ENCODE assay signal across 10 mouse cellular contexts in the genomic region with DNA sequence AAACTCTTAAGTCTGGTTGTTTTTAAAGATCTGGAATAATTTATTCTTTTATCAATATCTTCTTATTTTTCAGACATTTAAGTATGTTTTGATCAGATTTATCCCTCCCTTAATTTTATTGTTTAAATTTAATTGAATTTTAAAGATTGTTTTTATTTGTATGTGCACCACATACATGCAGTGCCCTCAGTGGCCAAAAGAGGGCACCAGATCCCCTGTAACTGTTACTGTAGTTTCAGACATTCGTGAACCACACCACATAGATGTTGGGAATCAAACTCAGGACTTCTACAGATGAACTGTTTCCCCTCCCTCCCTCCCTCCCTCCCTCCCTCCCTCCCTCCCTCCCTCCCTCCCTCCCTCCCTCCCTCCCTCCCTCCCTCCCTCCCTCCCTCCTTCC. TPM values are rescaled to one million over a fixed set of nuclear protein-coding genes. Genes with fewer than 3 reads are reported as not detected.
DNase-seq lines count a peak whose midpoint lies in the region; ATAC-seq and TF ChIP-seq lines count a peak whose summit lies in the region.
"Had no signal": no experiment of that assay in that cellular context is flagged by ENCODE, and none has a peak within 500 bp of the region (broad histone marks: within the 10 kb centered on the region; RNA-seq: fewer than 3 reads in every experiment).

No protein-coding gene starts in this region.

- no peaks in the 10 kb centered on the region for H3K4me1 ChIP-seq in neural tube, embryonic 11.5 days (ENCODE audit: control insufficient read depth, insufficient read depth, low read length)
- H3K4me1 ChIP-seq: midbrain, embryonic 12.5 days had no signal

- ATAC-seq in neural tube, embryonic 11.5 days (ENCODE audit: insufficient read depth, low FRiP score, low TSS enrichment): no peak

- no peak overlapping the region for H3K4me3 ChIP-seq in gastrocnemius, adult 2 months
- no peak overlapping the region for H3K4me3 ChIP-seq in neural tube, embryonic 11.5 days (ENCODE audit: low read depth, low read length)
- H3K4me3 ChIP-seq: midbrain, embryonic 12.5 days had no signal

- H3K27ac ChIP-seq in gastrocnemius, adult 2 months: no peak overlapping the region
- H3K27ac ChIP-seq in neural tube, embryonic 11.5 days (ENCODE audit: low read depth, low read length): no peak overlapping the region
- H3K27ac ChIP-seq: midbrain, embryonic 12.5 days had no signal

- no peaks in the 10 kb centered on the region for H3K9me3 ChIP-seq in neural tube, embryonic 11.5 days (ENCODE audit: control insufficient read depth, low read length)
- H3K9me3 ChIP-seq: midbrain, embryonic 12.5 days had no signal

- 0% methylated on average over 1 of the region's 1 CpGs for WGBS in neural tube, embryonic 11.5 days

- H3K36me3 ChIP-seq in neural tube, embryonic 11.5 days (ENCODE audit: control insufficient read depth, insufficient read depth, low read length): no peaks in the 10 kb centered on the region
- H3K36me3 ChIP-seq: midbrain, embryonic 12.5 days had no signal

- no peaks in the 10 kb centered on the region for H3K27me3 ChIP-seq in neural tube, embryonic 11.5 days (ENCODE audit: control insufficient read depth, insufficient read depth, low read length)

- DNase-seq in gastrocnemius, adult 2 months: peak; percentile 50
- DNase-seq in gastrocnemius, adult 8-10 months (ENCODE audit: low spot score in 2 of 2): no peak
- peak; percentile 62 for DNase-seq in ovary, postnatal 14 days (ENCODE audit: low spot score)
- DNase-seq in ovary, adult 18-20 months (ENCODE audit: low spot score): no peak
- DNase-seq in adrenal gland, postnatal 10 days: peak; percentile 74
- peak; percentile 62 for DNase-seq in kidney, postnatal 14 days
- DNase-seq in neural tube, embryonic 11.5 days (ENCODE audit: low spot score): peak; percentile 69
- DNase-seq in heart, adult 9 months (ENCODE audit: low spot score in 2 of 2): no peak

- intact Hi-C loops in gastrocnemius, adult 2 months (cut with DNase I): loop anchor here (5.0 kb wide), 2 partner anchors 172 to 187 kb away; a partner anchor contains a TSS

- H3K9ac ChIP-seq in neural tube, embryonic 11.5 days (ENCODE audit: low read length): no peak overlapping the region
- H3K9ac ChIP-seq: midbrain, embryonic 12.5 days had no signal

- TF ChIP-seq CTCF in gastrocnemius, adult 2 months (IDR thresholded peaks at IDR 0.05): peak; percentile 77

- no peak overlapping the region for H3K4me2 ChIP-seq in neural tube, embryonic 11.5 days (ENCODE audit: low read depth)
- H3K4me2 ChIP-seq: midbrain, embryonic 12.5 days had no signal

RNA-seq across cellular contexts. Expression of a gene that starts 18.2 kb away (rescaled TPM):
- total RNA-seq in gastrocnemius, adult 2 months (2021): not detected
- under 1 TPM in 1 of 4 experiments, not detected in 3; 0.34 TPM for total RNA-seq in gastrocnemius, adult 8-10 months (2022)
- 10 to 100 TPM; 19.8 to 22.8 TPM for total RNA-seq in adrenal gland, postnatal 10 days (2021)
- 0.31 and 0.41 TPM in 2 replicates for polyA plus RNA-seq in neural tube, embryonic 11.5 days (2014; fragmentation: Nextera tagmentation; extraction: Ambion mirVana)
- total RNA-seq: hematopoietic stem cell, adult 5-6 weeks had no signal

Comparison
In these comparisons a context has a peak if more than half of its experiments do, and no peak if none do; other contexts are left out.
1. DNase-seq: peak in gastrocnemius, adult 2 months (single experiment), ovary, postnatal 14 days (single experiment), adrenal gland, postnatal 10 days (single experiment), kidney, postnatal 14 days (single experiment) and neural tube, embryonic 11.5 days (single experiment); none in gastrocnemius, adult 8-10 months (0 of 2), ovary, adult 18-20 months (single experiment) and heart, adult 9 months (0 of 2).
2. RNA of a gene that starts 18.2 kb away (total RNA-seq): 19.8 to 22.8 TPM in adrenal gland, postnatal 10 days; 0.34 TPM in gastrocnemius, adult 8-10 months and not detected in gastrocnemius, adult 2 months; every median in the first group is over 10 times any median in the second.